Mouse (Mus musculus): ENCODE data around the gene Tuba4a. TPM values are rescaled to one million over a fixed set of nuclear protein-coding genes. Genes with fewer than 3 reads are reported as not detected.

The Tuba4a gene
- polyA plus RNA-seq, 1 experiment, result 97.4 TPM

DNA sequence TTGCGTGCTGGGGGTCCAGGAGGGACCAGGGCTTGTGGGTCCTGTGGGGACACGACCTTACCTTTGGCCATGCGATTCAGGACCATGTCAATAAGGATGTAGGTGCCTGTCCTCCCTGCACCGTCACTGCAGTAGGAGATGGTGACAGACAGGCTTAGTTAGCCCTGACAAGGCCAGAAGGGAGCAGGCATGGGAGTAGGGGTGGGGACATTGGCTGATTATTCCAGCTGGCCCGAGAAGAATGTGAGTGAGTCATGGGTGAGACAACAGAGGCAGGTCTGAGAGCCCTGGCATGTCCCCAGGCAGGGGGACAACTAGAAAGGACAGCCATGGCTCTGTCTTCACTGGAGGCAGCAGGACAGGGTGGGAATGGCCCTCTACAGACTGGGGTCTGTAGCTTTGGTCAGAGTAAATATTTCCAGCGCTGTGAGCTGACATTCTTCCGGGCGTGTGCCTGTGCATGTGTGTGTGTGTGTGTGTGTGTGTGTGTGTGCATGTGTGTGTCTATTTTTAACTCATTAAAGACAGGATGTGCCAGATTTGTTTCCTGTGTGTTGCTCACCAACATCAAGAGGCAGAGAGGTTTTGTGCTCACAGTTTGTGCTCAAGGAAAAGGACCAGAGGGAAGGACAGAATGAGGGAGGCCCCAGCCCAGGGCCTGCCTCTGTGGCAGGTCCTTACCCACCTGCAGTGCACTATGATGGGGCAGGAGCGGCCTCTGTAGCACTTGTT lies 28.5 kb upstream of the Tuba4a start:
- Histone ChIP-seq H3K36me3 (ENCODE audit: control insufficient read depth, insufficient read depth, low read length, poor library complexity, severe bottlenecking) (no peaks in the 10 kb centered on the region), H3K9me3 (replicated peaks; ENCODE audit: control insufficient read depth, insufficient read depth, low read length, poor library complexity, severe bottlenecking) (no peaks in the 10 kb centered on the region), H3K27me3 (ENCODE audit: control insufficient read depth, insufficient read depth, low read length, poor library complexity, severe bottlenecking) (no peaks in the 10 kb centered on the region), H3K27ac (ENCODE audit: insufficient read depth, low read length) (no peak overlapping the region), H3K9ac (ENCODE audit: low read depth, poor library complexity, severe bottlenecking) (no peak overlapping the region), H3K4me1 (ENCODE audit: control insufficient read depth, insufficient read depth, low read length) (peaks cover 4% of the 10 kb centered on the region), H3K4me3 (ENCODE audit: low read depth, low read length) (no peak overlapping the region)
- no peak for TF ChIP-seq EP300 (IDR thresholded peaks at IDR 0.05; ENCODE audit: insufficient read depth, low read depth, low read length)
- no peak for TF ChIP-seq CTCF (IDR thresholded peaks at IDR 0.05; ENCODE audit: low read depth, low read length)
- no peak for TF ChIP-seq POLR2A (IDR thresholded peaks at IDR 0.05; ENCODE audit: insufficient read depth, low read length)

DNA sequence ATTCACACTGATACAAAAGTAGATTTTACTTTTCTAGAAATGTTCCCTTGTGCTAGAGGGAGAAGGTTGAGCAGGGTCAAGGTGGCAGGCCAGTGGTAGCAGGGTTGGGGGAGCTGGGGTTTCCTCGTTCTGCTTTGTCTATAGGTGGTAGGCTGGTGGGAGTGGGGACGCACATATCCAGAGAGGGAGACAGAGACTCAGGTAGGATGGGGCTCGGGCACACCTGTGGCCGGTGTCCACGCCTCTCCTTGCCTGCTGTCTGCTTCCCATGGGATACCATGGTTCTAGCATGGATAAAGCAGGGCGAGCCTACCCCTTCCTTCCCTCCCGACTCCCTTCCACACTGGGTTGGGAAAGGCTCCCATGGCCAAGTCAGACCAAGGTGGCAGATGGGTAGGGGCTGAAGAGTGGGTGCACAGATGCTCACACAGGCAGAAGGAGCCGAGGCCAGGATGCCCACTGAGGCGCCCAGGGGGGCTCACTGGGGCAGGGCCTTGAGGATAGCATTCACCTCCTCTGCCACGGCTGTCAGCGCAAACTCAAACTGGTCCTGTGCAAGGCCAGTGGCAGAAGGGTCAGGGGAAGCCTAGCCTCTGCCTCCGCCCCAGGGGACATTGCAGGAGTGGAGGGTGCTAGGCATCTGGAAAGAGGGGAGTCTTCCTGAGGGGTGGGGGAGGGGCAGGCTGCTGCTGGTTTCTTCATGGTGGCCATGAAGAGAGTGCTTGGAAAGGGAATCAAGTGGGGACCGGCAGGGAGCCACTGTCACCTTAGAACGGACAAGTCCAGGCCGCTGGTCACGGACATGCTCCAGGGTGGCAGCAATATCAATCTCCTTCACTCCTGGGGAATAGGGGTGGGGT lies 27.6 kb upstream of the Tuba4a start:
- TF ChIP-seq POLR2A (IDR thresholded peaks at IDR 0.05; ENCODE audit: insufficient read depth, low read length) (no peak), EP300 (IDR thresholded peaks at IDR 0.05; ENCODE audit: insufficient read depth, low read depth, low read length) (no peak), CTCF (IDR thresholded peaks at IDR 0.05; ENCODE audit: low read depth, low read length) (no peak)
- no peak overlapping the region for H3K27ac ChIP-seq (ENCODE audit: insufficient read depth, low read length)

DNA sequence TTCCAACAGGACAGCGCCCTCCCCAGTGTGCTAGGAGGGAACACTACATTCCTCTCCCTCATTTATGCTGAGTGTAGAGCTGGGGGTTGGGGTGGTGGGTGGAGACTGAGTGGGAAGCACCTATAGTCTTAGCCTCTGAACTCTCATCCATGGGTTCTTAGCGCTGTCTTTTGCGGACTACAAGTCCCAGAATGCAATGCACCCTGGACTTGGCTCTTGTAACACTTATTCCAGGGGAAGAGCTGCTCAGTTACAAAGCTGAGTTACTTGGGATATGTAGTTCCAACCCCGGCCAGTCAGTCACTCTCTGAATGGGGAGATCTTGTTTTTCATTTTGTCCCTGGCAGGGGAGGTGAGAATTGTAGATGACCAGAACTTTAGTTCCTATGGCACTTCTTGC lies 25.2 kb upstream of the Tuba4a start:
- TF ChIP-seq CTCF (IDR thresholded peaks at IDR 0.05; ENCODE audit: low read depth, low read length) (peak; percentile 29), EP300 (IDR thresholded peaks at IDR 0.05; ENCODE audit: insufficient read depth, low read depth, low read length) (no peak)
- Histone ChIP-seq H3K4me1 (ENCODE audit: control insufficient read depth, insufficient read depth, low read length) (peaks cover 2% of the 10 kb centered on the region), H3K27me3 (ENCODE audit: control insufficient read depth, insufficient read depth, low read length, poor library complexity, severe bottlenecking) (no peaks in the 10 kb centered on the region), H3K36me3 (ENCODE audit: control insufficient read depth, insufficient read depth, low read length, poor library complexity, severe bottlenecking) (no peaks in the 10 kb centered on the region), H3K9ac (ENCODE audit: low read depth, poor library complexity, severe bottlenecking) (no peak overlapping the region), H3K27ac (ENCODE audit: insufficient read depth, low read length) (no peak overlapping the region), H3K9me3 (replicated peaks; ENCODE audit: control insufficient read depth, insufficient read depth, low read length, poor library complexity, severe bottlenecking) (no peaks in the 10 kb centered on the region), H3K4me3 (ENCODE audit: low read depth, low read length) (no peak overlapping the region)

More for the DNA sequence above, 27.6 kb upstream of the Tuba4a start:
- H3K9ac ChIP-seq (ENCODE audit: low read depth, poor library complexity, severe bottlenecking), result no peak overlapping the region
- no peaks in the 10 kb centered on the region for H3K27me3 ChIP-seq (ENCODE audit: control insufficient read depth, insufficient read depth, low read length, poor library complexity, severe bottlenecking)
- no peaks in the 10 kb centered on the region for H3K36me3 ChIP-seq (ENCODE audit: control insufficient read depth, insufficient read depth, low read length, poor library complexity, severe bottlenecking)
- H3K9me3 ChIP-seq (replicated peaks; ENCODE audit: control insufficient read depth, insufficient read depth, low read length, poor library complexity, severe bottlenecking), result no peaks in the 10 kb centered on the region
- H3K4me1 ChIP-seq (ENCODE audit: control insufficient read depth, insufficient read depth, low read length), result peaks cover 4% of the 10 kb centered on the region
- H3K4me3 ChIP-seq (ENCODE audit: low read depth, low read length), result no peak overlapping the region

DNA sequence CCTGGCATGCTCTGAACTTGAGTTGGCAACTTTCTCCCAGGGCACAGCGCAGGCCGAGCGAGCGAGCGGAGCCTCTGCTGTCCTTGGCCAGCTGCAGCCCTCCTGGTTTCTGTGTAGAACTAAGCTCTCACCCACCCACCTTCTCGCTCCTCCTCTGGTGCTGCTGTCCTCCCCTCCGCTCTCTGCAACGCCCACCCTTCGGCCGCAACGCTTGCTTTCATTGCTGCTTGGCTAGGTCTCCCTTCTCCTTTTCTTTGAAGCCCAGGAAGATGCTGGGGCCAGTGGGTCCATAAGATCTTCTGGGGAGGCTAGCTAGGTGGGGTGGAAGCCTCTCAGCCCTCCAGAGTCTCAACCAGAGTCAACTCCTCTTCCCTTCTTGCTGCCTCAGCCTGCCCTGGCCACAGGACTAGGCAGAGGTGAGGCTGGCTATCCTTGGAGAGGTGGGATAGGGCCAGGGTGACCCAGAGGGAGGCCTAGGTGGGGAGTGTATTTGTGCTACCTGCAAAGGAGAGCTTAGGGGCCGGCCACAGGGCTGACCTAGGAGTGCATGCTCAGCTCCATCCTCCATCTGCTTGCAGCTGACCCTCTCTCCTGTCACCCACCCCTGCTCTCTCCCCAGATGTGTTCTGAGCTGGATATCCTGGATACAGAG lies 24.6 kb upstream of the Tuba4a start:
- H3K9me3 ChIP-seq (replicated peaks; ENCODE audit: control insufficient read depth, insufficient read depth, low read length, poor library complexity, severe bottlenecking), result no peaks in the 10 kb centered on the region
- no peaks in the 10 kb centered on the region for H3K27me3 ChIP-seq (ENCODE audit: control insufficient read depth, insufficient read depth, low read length, poor library complexity, severe bottlenecking)
- TF ChIP-seq EP300 (IDR thresholded peaks at IDR 0.05; ENCODE audit: insufficient read depth, low read depth, low read length), result no peak
- TF ChIP-seq CTCF (IDR thresholded peaks at IDR 0.05; ENCODE audit: low read depth, low read length), result no peak
- no peak for TF ChIP-seq POLR2A (IDR thresholded peaks at IDR 0.05; ENCODE audit: insufficient read depth, low read length)
- H3K4me1 ChIP-seq (ENCODE audit: control insufficient read depth, insufficient read depth, low read length), result peaks cover 2% of the 10 kb centered on the region
- H3K4me3 ChIP-seq (ENCODE audit: low read depth, low read length), result no peak overlapping the region
- no peaks in the 10 kb centered on the region for H3K36me3 ChIP-seq (ENCODE audit: control insufficient read depth, insufficient read depth, low read length, poor library complexity, severe bottlenecking)
- no peak overlapping the region for H3K27ac ChIP-seq (ENCODE audit: insufficient read depth, low read length)
- no peak overlapping the region for H3K9ac ChIP-seq (ENCODE audit: low read depth, poor library complexity, severe bottlenecking)

DNA sequence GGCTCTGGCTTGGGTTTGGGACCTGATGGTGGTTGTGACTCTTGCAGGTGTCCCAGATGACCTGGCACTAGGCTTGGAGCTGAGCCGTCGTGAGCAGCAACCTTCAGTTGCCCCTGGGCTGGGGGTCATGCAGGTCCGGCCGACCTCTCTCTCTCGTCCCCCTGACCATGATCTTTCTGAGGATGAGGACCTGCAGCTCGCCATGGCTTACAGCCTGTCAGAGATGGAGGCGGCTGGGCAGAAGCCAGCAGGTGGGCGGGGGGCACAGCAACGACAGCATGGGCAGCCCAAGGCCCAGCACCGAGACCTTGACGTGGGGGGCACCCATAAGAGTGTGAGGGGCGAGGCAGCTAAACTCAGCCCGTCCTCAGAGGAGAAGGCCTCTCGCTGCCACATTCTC lies 23.7 kb upstream of the Tuba4a start:
- no peak for TF ChIP-seq CTCF (IDR thresholded peaks at IDR 0.05; ENCODE audit: low read depth, low read length)
- no peak for TF ChIP-seq POLR2A (IDR thresholded peaks at IDR 0.05; ENCODE audit: insufficient read depth, low read length)
- TF ChIP-seq EP300 (IDR thresholded peaks at IDR 0.05; ENCODE audit: insufficient read depth, low read depth, low read length), result no peak
- H3K27ac ChIP-seq (ENCODE audit: insufficient read depth, low read length), result no peak overlapping the region
- peaks cover 2% of the 10 kb centered on the region for H3K4me1 ChIP-seq (ENCODE audit: control insufficient read depth, insufficient read depth, low read length)
- no peaks in the 10 kb centered on the region for H3K9me3 ChIP-seq (replicated peaks; ENCODE audit: control insufficient read depth, insufficient read depth, low read length, poor library complexity, severe bottlenecking)
- H3K9ac ChIP-seq (ENCODE audit: low read depth, poor library complexity, severe bottlenecking), result no peak overlapping the region
- no peak overlapping the region for H3K4me3 ChIP-seq (ENCODE audit: low read depth, low read length)
- H3K27me3 ChIP-seq (ENCODE audit: control insufficient read depth, insufficient read depth, low read length, poor library complexity, severe bottlenecking), result no peaks in the 10 kb centered on the region
- H3K36me3 ChIP-seq (ENCODE audit: control insufficient read depth, insufficient read depth, low read length, poor library complexity, severe bottlenecking), result no peaks in the 10 kb centered on the region
